Mouse (Mus musculus): Measurements from ENCODE around the gene Erich2. TPM values are rescaled to one million over a fixed set of nuclear protein-coding genes. Genes with fewer than 3 reads are reported as not detected.

Erich2 gene
- 0.86 TPM in 1 of 2 replicates, not detected in the other for polyA plus RNA-seq (2012; rRNA removed; ENCODE audit: low replicate concordance)

GRCm38 (mm10) chr2:70508496-70508895 lies at the start of gene Erich2:
Gene Erich2, plus strand, starts transcription at chr2:70508819.

GRCm38 (mm10) chr2:70552772-70553171 lies 44.2 kb downstream of the Erich2 start, which contains the start of gene Gad1:
Gene Gad1, plus strand, starts transcription at chr2:70553072.

Other genes with a start within 250 kb of the Erich2 start
- gene Sp5, start 33.9 kb upstream of the Erich2 start, polyA plus RNA-seq (2012; rRNA removed; ENCODE audit: low replicate concordance) = 6.2 TPM in 1 of 2 replicates, not detected in the other
- gene Gad1, start 44.3 kb downstream of the Erich2 start, polyA plus RNA-seq (2012; rRNA removed; ENCODE audit: low replicate concordance) = not detected in 2 replicates
- gene Gorasp2, start 152.8 kb downstream of the Erich2 start, polyA plus RNA-seq (2012; rRNA removed; ENCODE audit: low replicate concordance) = 124 and 129 TPM in 2 replicates
- gene Gm26558, start 153.3 kb downstream of the Erich2 start, polyA plus RNA-seq (2012; rRNA removed; ENCODE audit: low replicate concordance) = 0.30 TPM in 1 of 2 replicates, not detected in the other

Data from subcutaneous adipose tissue, adult 2 months (tissue).